Mouse (Mus musculus) T-helper 1 cell (primary cell): ENCODE measurements around the gene Rfc4.

Experiments used
- in situ Hi-C: fragments of 300-600 bp; cut with MboI, MseI; formaldehyde crosslinking; loops from one replicate; pipeline ENCODE4 v1.15.1; 2025; ENCODE audit warnings: high pct_unique_total_duplicates

Rfc4 gene

GRCm38 (mm10) chr16:23135421-23136149 is 8.0 kb upstream of the Rfc4 start:
- in situ Hi-C loops, result loop anchor here (10.0 kb wide), 1 partner anchor 271 kb away; no protein-coding TSS in a partner anchor

GRCm38 (mm10) chr16:23132336-23132735 is 4.8 kb upstream of the Rfc4 start:
- in situ Hi-C loops, result loop anchor here (10.0 kb wide), 1 partner anchor 268 kb away; no protein-coding TSS in a partner anchor

GRCm38 (mm10) chr16:23130303-23130702 is 2.8 kb upstream of the Rfc4 start:
- in situ Hi-C loops, result loop anchor here (10.0 kb wide), 1 partner anchor 266 kb away; no protein-coding TSS in a partner anchor

- in situ Hi-C loops, result loop anchor here (5.0 kb wide), 1 partner anchor 40 kb away; no protein-coding TSS in a partner anchor
These were observed 245 bp downstream of the Rfc4 start for GRCm38 (mm10) chr16:23127311-23127672.

- in situ Hi-C loops, result no loop called here
These were observed 3.1 kb downstream of the Rfc4 start for GRCm38 (mm10) chr16:23124398-23124797.

- in situ Hi-C loops, result no loop called here
These were observed 4.4 kb downstream of the Rfc4 start for GRCm38 (mm10) chr16:23123104-23123503.

- in situ Hi-C loops, result no loop called here
These were observed 5.1 kb downstream of the Rfc4 start for GRCm38 (mm10) chr16:23122446-23122845.

- in situ Hi-C loops, result no loop called here
These were observed 10.4 kb downstream of the Rfc4 start for GRCm38 (mm10) chr16:23117173-23117572.

GRCm38 (mm10) chr16:23115486-23115885 is 12.1 kb downstream of the Rfc4 start:
- in situ Hi-C loops, result no loop called here

GRCm38 (mm10) chr16:23114339-23115171 is 13.0 kb downstream of the Rfc4 start:
- in situ Hi-C loops, result no loop called here

GRCm38 (mm10) chr16:23113903-23114302 is 13.6 kb downstream of the Rfc4 start:
- in situ Hi-C loops, result no loop called here

- in situ Hi-C loops, result no loop called here
These were observed 14.6 kb downstream of the Rfc4 start for GRCm38 (mm10) chr16:23112861-23113435.

- in situ Hi-C loops, result no loop called here
These were observed 15.2 kb downstream of the Rfc4 start for GRCm38 (mm10) chr16:23112348-23112747.

- in situ Hi-C loops, result no loop called here
These were observed 17.9 kb downstream of the Rfc4 start for GRCm38 (mm10) chr16:23109350-23110280.

- in situ Hi-C loops, result no loop called here
These were observed 18.6 kb downstream of the Rfc4 start for GRCm38 (mm10) chr16:23108943-23109342.

GRCm38 (mm10) chr16:23107946-23108759 is 19.4 kb downstream of the Rfc4 start:
- in situ Hi-C loops, result no loop called here

GRCm38 (mm10) chr16:23107231-23107942 is 20.1 kb downstream of the Rfc4 start, which contains the start of gene Eif4a2:
Gene Eif4a2, plus strand, starts transcription at chr16:23107444.
- in situ Hi-C loops, result no loop called here

GRCm38 (mm10) chr16:23106121-23106520 is 21.4 kb downstream of the Rfc4 start:
- in situ Hi-C loops, result no loop called here

GRCm38 (mm10) chr16:23103841-23104240 is 23.7 kb downstream of the Rfc4 start:
- in situ Hi-C loops, result no loop called here
